Mouse (Mus musculus) right cerebral cortex, postnatal 4 days (tissue): ENCODE measurements at regions not wholly inside any gene's neighbourhood (a gene's known extent, or its start where the extent isn't known, plus 50 kb on each side); places are given as distances from the start of the nearest gene placed in this dataset.
A peak's percentile ranks its signal among the peaks of the same experiment; 100 is the strongest.
"Not testable (repeated sequence)": the region's sequence is repeated elsewhere in the genome, so short reads cannot be mapped to it uniquely, and the experiment has no call there.

Experiments used
- DNase-seq: peaks from one replicate; pipeline ENCODE4 v3.0.0-alpha.2; 2022

DNA sequence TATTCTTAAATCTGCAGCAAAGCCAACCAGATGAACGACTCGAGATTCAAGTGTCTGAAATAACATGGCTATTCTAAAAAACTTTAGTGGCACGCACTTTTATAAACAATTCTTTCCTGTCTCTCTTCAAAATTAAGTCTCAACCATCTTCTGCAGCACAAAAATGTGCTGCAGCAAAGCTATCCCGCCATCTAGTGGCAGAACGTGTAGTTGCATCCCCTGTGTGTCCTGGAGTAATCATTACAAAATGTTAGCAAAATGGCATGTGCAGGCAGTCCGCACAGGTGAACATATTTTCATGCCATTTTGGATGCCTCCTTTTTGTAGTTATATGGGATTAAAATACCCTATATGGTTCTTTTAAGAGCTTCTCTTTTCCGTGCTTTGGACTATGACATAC, 293.1 kb upstream of the Slc7a14 start:
- peak; percentile 94 for DNase-seq

- DNase-seq, result not testable (repeated sequence)
These were observed 286.4 kb upstream of the Slc7a14 start for GRCm38 (mm10) chr3:31596581-31596980.

- peak; percentile 15 for DNase-seq
These were observed 275.8 kb upstream of the Slc7a14 start for GRCm38 (mm10) chr3:31585971-31586370.

DNA sequence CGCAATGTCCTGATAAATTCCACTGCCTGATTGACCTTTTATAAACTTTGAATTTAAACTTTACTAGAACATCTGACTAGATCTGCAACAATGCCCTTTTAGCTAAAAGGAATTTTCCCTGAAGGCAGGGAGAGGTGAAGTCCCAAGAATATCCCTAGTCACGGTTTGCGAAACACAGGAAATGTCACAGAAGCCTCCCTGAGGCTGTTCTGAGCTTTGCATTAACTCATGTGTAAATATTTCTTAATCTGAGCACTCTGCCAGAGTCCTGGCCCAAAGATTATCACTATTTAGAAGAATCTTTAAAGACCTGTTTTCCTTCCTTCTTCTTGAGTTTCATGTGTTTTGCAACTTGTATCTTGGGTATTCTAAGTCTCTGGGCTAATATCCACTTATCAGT, 263.7 kb upstream of the Slc7a14 start:
- DNase-seq, result no peak
